Mouse (Mus musculus) cerebellum, postnatal 10 days (tissue): ENCODE data around the gene F11r.

Experiments used
- DNase-seq, 2 experiments: peaks; one replicate each; pipeline ENCODE4 v3.0.0; 2021; ENCODE audit warnings: mixed read lengths in 2 of 2

F11r gene

GRCm38 (mm10) chr1:171437264-171438013 is at the start of gene F11r:
Gene F11r, plus strand, starts transcription at chr1:171437535.
- peak; percentile 86 for DNase-seq

DNA sequence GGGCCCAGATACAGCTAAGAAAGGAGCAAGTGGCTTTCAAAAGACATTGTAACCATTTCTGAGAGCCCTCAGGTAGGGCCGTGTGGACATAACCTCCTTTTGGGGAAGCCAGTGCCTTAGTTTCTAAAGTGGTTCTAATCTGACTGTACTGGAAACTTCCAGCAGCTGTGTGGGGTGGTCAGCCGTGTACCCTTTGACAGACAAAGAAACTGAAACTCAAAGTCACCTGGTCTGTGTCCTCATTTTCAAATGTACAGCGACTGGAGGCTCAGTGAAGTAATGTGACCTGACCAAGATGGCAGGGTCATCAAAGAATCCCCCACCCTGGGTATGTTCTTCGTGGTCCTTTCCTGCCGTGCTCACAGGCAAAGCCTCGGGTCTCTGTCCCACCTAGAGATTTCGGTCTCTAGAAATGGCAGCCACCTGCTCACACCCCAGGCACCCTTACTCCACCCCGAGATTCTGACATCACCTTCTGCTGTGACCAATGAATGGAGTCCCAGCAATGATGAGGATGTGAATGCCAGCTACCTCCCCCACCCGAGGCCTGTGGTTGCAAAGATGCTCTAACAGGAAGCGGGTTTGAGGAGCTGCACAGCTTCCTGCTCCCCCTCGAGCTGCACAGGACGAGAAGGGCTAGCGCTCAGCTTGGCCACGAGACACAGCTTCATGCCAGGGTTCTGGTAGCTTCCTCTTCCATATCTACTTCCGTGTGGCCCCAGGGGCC is 48.8 kb upstream of the F11r start, which contains the start of gene Arhgap30:
Arhgap30 (plus strand) TSS at position 579 of the 727 bp plus-strand sequence.
- no peak for DNase-seq

- DNase-seq: no peak
Measured at GRCm38 (mm10) chr1:171390101-171390500, 47.2 kb upstream of the F11r start.

- DNase-seq: no peak
Measured at GRCm38 (mm10) chr1:171401821-171402220, 35.5 kb upstream of the F11r start.

DNA sequence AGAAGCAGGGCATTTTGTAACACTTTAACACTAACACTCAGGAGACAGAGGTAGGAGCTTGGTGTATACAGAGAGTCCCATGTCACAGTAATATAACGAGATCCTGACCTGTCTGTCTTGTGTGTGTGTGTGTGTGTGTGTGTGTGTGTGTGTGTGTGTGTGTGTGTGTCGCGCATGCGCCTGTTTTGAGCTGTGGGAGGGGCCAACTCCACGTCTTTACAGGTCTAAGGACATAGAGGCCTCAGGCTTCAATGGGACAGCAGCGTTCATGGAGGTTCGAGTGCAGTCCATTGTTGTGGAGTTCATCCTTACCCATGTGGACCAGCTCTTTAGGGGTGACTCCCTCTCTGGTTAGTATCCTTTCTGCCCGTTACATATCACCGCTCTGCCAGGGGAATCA is 34.3 kb upstream of the F11r start:
- no peak for DNase-seq

DNA sequence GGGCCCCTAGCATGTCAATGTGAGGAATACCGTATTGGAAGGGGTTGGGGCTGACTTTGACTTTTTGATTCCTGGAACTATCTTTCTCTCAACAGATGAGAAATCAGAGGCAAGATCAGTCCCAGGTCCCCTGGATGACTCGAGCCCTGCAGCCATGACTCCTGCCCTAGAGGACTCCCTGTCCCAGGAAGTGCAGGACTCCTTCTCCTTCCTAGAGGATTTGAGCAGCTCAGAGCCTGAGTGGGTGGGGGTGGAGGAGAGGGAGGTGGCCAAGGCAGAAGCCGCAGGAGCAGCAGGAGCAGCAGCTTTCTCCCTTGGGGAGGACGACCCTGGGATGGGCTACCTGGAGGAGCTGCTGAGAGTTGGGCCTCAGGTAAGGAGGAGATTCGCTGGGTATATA is 30.1 kb upstream of the F11r start:
- no peak for DNase-seq

GRCm38 (mm10) chr1:171410231-171410630 is 27.1 kb upstream of the F11r start:
- DNase-seq: no peak

GRCm38 (mm10) chr1:171410947-171411484 is 26.3 kb upstream of the F11r start, which contains the start of gene Usf1:
Gene Usf1, plus strand, starts transcription at chr1:171411313.
- peak; percentile 96 to 98 for DNase-seq

DNA sequence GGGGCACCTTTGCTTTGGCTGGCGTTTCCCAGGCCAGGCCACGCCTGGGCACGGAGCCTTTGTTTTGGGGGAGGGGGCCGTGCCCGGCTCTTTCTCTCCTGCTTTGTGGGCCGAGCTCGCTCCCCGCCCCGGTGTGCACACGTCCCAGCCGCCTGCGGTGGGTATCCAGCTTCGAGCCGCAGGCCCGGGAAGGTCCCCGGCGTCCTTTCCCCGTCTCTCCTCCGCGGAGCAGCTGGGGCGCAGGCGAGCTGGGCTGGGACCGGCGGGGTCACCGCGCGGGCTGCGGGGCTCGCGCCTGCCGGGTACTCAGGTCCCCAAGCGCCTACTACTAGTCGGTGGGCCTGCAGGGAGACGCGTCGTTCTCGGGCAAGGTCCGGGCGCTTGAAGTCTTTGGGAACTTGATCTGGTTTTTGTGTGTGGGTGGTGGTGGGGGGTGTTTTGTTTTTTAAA is 25.8 kb upstream of the F11r start:
- DNase-seq: no peak

GRCm38 (mm10) chr1:171412001-171412441 is 25.3 kb upstream of the F11r start:
- DNase-seq: peak; percentile 69 to 70

GRCm38 (mm10) chr1:171412446-171412845 is 24.9 kb upstream of the F11r start:
- DNase-seq: peak; percentile 25 to 51

DNA sequence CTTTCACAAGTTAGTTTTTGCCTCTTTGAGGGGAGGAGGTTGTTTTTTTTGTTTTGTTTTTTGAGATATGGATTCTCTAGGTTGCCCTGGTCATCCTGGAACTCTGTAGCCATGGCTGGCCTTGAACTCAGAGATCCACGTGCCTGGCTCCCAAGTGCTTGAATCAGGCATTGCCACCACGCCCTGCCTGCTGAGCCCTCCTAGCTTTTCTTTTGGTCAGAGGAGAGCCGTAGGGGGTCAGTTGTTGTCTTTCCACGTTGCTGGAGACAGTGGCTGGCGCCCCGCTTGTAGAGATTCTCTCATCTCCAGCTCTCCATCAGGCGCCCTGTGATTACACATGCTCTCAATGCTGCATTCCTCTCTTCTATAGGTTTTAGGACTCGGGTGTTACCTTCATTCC is 23.7 kb upstream of the F11r start:
- DNase-seq: no peak

DNA sequence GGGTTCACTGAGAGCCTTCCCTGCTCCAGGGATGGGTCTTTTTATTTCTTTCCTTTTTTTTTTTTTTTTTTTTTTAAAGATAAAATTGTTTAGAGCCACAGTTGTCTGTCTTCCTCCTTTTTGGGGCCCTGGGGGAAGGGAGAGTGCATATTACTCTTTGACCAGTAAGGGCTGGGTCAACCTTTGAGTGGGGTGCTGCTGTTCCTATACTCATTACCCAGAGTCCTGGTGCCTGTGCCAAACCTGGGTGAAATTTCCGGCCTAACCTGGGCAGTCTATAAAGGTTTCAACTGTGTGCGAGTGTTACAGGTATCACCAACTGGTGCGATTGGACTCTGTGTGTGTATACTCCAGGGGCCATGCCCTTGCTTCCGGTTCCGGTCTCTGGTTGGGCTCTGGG is 18.7 kb upstream of the F11r start, which contains the start of gene Tstd1:
Tstd1 (plus strand) TSS at position 213 of the 400 bp plus-strand sequence.
- no peak for DNase-seq

DNA sequence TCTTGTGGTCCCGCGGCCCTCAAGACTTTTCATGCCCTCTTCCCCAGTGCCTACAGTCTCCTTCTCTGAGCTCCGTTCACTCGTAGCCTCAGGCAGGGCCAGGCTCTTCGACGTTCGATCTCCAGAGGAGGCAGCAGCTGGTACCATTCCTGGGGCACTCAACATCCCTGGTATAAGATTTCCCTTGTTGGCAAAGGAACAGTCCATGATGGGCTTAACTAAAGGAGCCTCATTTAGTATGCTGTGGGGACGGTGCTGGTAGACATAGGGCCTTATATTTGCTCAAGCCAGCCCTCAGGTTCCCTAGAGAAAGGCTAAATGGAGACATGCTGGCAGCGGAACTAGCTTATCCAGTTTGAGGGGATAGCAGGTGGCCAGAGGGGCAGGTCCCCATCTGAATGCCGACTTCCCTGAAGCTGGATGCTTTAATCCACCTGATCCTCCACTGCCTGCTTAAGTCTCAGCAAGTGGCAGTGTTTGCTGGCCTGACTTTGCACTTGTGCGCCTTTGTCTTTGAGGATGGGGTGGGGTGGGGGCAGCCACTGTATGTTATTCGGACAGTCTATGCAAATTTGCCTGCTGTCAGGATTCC is 17.9 kb upstream of the F11r start:
- no peak for DNase-seq

- DNase-seq: no peak
Measured at GRCm38 (mm10) chr1:171419905-171420304, 17.4 kb upstream of the F11r start.

DNA sequence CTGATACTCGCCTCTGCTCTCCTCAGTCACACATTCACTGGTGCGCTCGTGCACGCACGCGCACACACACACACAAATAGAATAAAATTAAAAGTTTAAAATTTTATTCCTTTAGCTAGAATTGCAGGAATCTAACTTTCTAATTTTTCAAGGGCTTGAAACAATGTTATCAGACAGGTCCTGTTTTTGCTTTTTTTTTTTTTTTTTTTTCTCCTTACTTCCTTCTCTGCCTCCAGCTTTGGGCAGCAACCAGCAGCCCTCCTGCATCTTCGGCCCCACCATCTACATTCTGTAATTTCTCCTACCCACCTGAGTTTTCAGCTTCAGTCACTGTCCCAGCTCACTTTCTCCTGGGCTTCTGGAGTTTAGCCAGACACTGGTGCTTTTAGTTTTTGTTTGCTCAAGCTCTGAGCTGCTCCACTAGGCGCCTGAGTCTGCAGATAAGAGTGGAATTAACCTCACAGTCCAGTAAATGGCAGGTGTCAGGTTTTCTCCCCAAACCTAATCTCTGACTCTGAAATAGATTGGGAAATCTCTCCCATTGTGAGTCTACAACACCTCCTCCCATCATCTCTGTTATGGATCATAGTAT is 14.7 kb upstream of the F11r start:
- no peak for DNase-seq

GRCm38 (mm10) chr1:171424638-171425037 is 12.7 kb upstream of the F11r start:
- DNase-seq: no peak

GRCm38 (mm10) chr1:171425126-171425525 is 12.2 kb upstream of the F11r start:
- no peak for DNase-seq

DNA sequence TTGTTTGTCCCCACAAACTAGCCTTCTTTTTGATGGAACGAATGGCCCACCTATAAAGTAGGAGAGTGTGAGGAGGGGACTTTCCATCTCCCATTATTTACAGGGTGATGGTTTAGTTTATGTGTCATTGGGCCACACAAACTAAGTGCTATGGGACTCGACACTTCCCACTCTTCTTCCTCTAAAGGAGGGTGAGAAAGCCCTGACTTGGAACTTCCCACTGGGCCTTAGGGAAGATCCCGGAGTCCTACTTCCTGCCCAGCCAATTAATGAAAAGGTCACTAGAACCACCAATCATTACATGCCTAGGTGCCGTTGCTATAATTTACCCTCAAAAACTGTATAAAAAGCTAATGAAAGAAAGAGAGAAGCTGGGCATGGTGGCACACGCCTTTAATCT is 5.2 kb upstream of the F11r start:
- no peak for DNase-seq

DNA sequence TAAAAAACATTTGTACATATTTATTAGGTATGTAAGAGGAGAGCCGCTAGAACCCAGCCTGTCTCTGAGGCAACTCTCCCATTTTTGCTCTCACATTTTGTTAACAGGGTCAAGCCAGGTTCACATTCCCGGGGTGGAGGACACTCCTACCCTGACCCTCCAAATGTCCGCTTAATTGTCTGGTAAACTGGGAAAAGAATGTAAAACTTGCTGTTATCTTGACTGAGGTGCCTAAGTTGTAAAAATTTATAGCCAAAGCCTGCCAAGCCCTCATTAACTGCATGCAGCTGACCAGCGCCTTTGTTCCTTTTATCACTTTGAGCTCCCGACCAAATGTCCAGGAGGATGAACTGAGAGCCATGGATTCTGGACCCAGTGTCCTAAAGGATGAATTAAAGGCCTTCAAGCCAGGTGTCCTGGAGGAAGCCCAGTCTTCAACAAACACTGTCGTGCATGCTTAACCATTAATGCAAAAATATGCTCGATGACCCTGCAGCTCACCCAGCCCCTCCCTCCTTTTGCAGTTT is 2.0 kb upstream of the F11r start:
- no peak for DNase-seq

- DNase-seq: no peak
Measured at GRCm38 (mm10) chr1:171435974-171436373, 1.4 kb upstream of the F11r start.

GRCm38 (mm10) chr1:171438014-171438670 is 807 bp downstream of the F11r start:
- DNase-seq: no peak
